Comparison of ENCODE assay signal across 8 mouse cellular contexts in genomic region chr7:135716445-135716877, GRCm38 (mm10). TPM values are rescaled to one million over a fixed set of nuclear protein-coding genes. Genes with fewer than 3 reads are reported as not detected.
A peak's percentile ranks its signal among the peaks of the same experiment; 100 is the strongest.
DNase-seq lines count a peak whose midpoint lies in the region; ATAC-seq lines count a peak whose summit lies in the region.

No protein-coding gene starts in this region.

- no peak overlapping the region for H3K27ac ChIP-seq in hindbrain, embryonic 15.5 days (replicated peaks)

- under 1% methylated on average over 22 of the region's 28 CpGs for WGBS in hindbrain, embryonic 15.5 days

- H3K4me3 ChIP-seq in hindbrain, embryonic 15.5 days, result peak overlapping the region; percentile 58

- H3K36me3 ChIP-seq in hindbrain, embryonic 15.5 days, result no peaks in the 10 kb centered on the region

- H3K27me3 ChIP-seq in hindbrain, embryonic 15.5 days, result 0 out of 2 replicates have a peak, but pooled peaks cover 4% of the 10 kb centered on the region

- ATAC-seq in hindbrain, embryonic 15.5 days (ENCODE audit: low FRiP score, low read depth), result peak; percentile 98

- no peaks in the 10 kb centered on the region for H3K9me3 ChIP-seq in hindbrain, embryonic 15.5 days

- H3K4me2 ChIP-seq in hindbrain, embryonic 15.5 days, result peak overlapping the region; percentile 97

- peaks cover 10% of the 10 kb centered on the region for H3K4me1 ChIP-seq in hindbrain, embryonic 15.5 days (replicated peaks)

- peak; percentile 67 for DNase-seq in WW6 (ENCODE audit: low read depth, low spot score)
- peak; percentile 65 to 73 for DNase-seq in cerebellum, postnatal 36 days
- DNase-seq in frontal cortex, postnatal 36 days (ENCODE audit: low spot score in 2 of 2), result peak; percentile 61 to 73
- DNase-seq in layer of hippocampus, postnatal 36 days, result peak; percentile 72 to 75
- DNase-seq in lung, postnatal 36 days, result peak; percentile 93
- DNase-seq in retina, embryonic 14.5 days (ENCODE audit: low spot score), result peak; percentile 96
- DNase-seq in thymus, postnatal 36 days, result peak; percentile 84 to 91

- H3K9ac ChIP-seq in hindbrain, embryonic 15.5 days, result peak overlapping the region; percentile 23; the same call in 1 of the 2 replicates

RNA-seq across cellular contexts. Expression of gene Mki67, which starts 0.3 kb away (rescaled TPM):
- polyA plus RNA-seq in hindbrain, embryonic 15.5 days (2015; fragmentation: Nextera tagmentation; extraction: Ambion mirVana), result 6.4 and 10.0 TPM in 2 replicates
- 1 to 10 TPM; 1.4 to 1.7 TPM for total RNA-seq in layer of hippocampus, postnatal 36 days (2021)
